Mouse (Mus musculus) liver, embryonic 14.5 days (tissue): Measurements from ENCODE around the gene Pbx1. TPM values are rescaled to one million over a fixed set of nuclear protein-coding genes. Genes with fewer than 3 reads are reported as not detected.

Source experiments
- ATAC-seq: fragments of 200-750 bp; cut with Nextera tagmentation; 2 replicates; pipeline ENCODE4 v1.8.0; 2017; ENCODE audit warnings: moderate number of reproducible peaks, mild to moderate bottlenecking, moderate library complexity; ENCODE audit not compliant: insufficient read depth
- DNase-seq, 3 experiments: peaks; one replicate each; pipeline ENCODE4 v3.0.0-alpha.2; 2012 to 2013; ENCODE audit warnings: low read depth in 3 of 3, low spot score in 3 of 3
- H3K27ac ChIP-seq: fragments of 300-500 bp; sonication (generic); 2 replicates; pipeline ENCODE4 v1.5.1; 2014; ENCODE audit warnings: moderate library complexity, mild to moderate bottlenecking, control low read depth, inconsistent platforms
- H3K27me3 ChIP-seq: fragments of 300-500 bp; sonication (generic); 2 replicates; pipeline ENCODE4 v1.6.1; 2014; ENCODE audit warnings: mild to moderate bottlenecking, low read length, moderate library complexity; ENCODE audit not compliant: control insufficient read depth, insufficient read depth
- H3K36me3 ChIP-seq: fragments of 300-500 bp; sonication (generic); replicated peaks from 2 replicates; pipeline ENCODE4 v1.6.1; 2014; ENCODE audit warnings: low read depth; ENCODE audit not compliant: control insufficient read depth, insufficient read depth
- H3K4me1 ChIP-seq, 2 experiments: fragments of 200-500 bp in 1 of 2; fragments of 300-500 bp in 1 of 2; sonication (generic) in 1 of 2; replicated peaks; 2 replicates each; pipeline ENCODE4 v1.6.1; 2012 to 2014; ENCODE audit warnings: antibody characterized with exemption in 1 of 2, inconsistent platforms in 1 of 2, low read length in 1 of 2; ENCODE audit not compliant: control insufficient read depth in 2 of 2, insufficient read depth in 2 of 2
- H3K4me2 ChIP-seq: fragments of 300-500 bp; sonication (generic); 2 replicates; pipeline ENCODE4 v1.6.1; 2014; ENCODE audit warnings: low read depth, mild to moderate bottlenecking, control low read depth, moderate library complexity
- H3K4me3 ChIP-seq, 2 experiments: fragments of 200-500 bp in 1 of 2; fragments of 300-500 bp in 1 of 2; sonication (generic) in 1 of 2; 2 replicates each; pipeline ENCODE4 v1.5.1; 2012 to 2014; ENCODE audit warnings: low read depth in 2 of 2, low read length in 2 of 2, mild to moderate bottlenecking in 2 of 2, control low read depth in 1 of 2, inconsistent platforms in 1 of 2, moderate library complexity in 1 of 2; ENCODE audit not compliant: insufficient read depth in 1 of 2
- H3K9ac ChIP-seq: fragments of 300-500 bp; sonication (generic); replicated peaks from 2 replicates; pipeline ENCODE4 v1.6.1; 2014; ENCODE audit warnings: mild to moderate bottlenecking, control low read depth, moderate library complexity
- H3K9me3 ChIP-seq: fragments of 300-500 bp; sonication (generic); 2 replicates; pipeline ENCODE4 v1.6.1; 2016; ENCODE audit warnings: low read length, mixed read lengths; ENCODE audit not compliant: control insufficient read depth
- CTCF ChIP-seq: IDR thresholded peaks from 2 replicates; pipeline ENCODE4 v1.5.1; 2016; ENCODE audit warnings: antibody characterized with exemption, low read depth, control low read depth
- EP300 ChIP-seq: IDR thresholded peaks from 2 replicates; pipeline ENCODE4 v1.6.1; 2016; ENCODE audit warnings: antibody characterized with exemption, low read depth
- WGBS: fragments of 180-500 bp; shearing (Covaris S2); extraction: QIAGEN DNeasy Blood & Tissue Kit; methylation state at CpG from one replicate; pipeline ENCODE4 v1.1.7; 2014; ENCODE audit not compliant: insufficient replicate concordance; 5-methylcytosine and 5-hydroxymethylcytosine counted together
- polyA plus RNA-seq, 2 experiments: library from polyadenylated mRNA; depleted of rRNA in 1 of 2; stranded (reverse) in 1 of 2; unstranded in 1 of 2; fragments of >200 nt; fragmentation: Nextera tagmentation in 1 of 2; extraction: Ambion mirVana in 1 of 2; gene quantifications; 2 replicates each; pipeline versions ENCODE4 v1.2.1 to v1.2.3; 2012 to 2014

The Pbx1 gene
- polyA plus RNA-seq, 2 experiments = 1.7 to 2.7 TPM

GRCm38 (mm10) chr1:168265594-168266390, 166.3 kb downstream of the Pbx1 start:
- H3K4me3 ChIP-seq = no peak overlapping the region
- H3K4me1 ChIP-seq = 0 out of 4 replicates have a peak, but pooled peaks cover 0 to 3% of the 10 kb centered on the region in 2 experiments
- H3K27ac ChIP-seq = no peak overlapping the region
- WGBS = 70% methylated on average over 12 of the region's 12 CpGs
- H3K9ac ChIP-seq = no peak overlapping the region
- DNase-seq (no peak), ATAC-seq (no peak)
- H3K36me3 ChIP-seq = no peaks in the 10 kb centered on the region
- no peak overlapping the region for H3K4me2 ChIP-seq
- H3K27me3 ChIP-seq = no peaks in the 10 kb centered on the region
- no peaks in the 10 kb centered on the region for H3K9me3 ChIP-seq
- TF ChIP-seq CTCF (no peak), EP300 (no peak)

GRCm38 (mm10) chr1:168265090-168265489, 167.0 kb downstream of the Pbx1 start:
- 71% methylated on average over 5 of the region's 5 CpGs for WGBS
- no peak for ATAC-seq
- Histone ChIP-seq H3K36me3 (no peaks in the 10 kb centered on the region), H3K9me3 (no peaks in the 10 kb centered on the region), H3K27ac (no peak overlapping the region), H3K4me3 (no peak overlapping the region), H3K9ac (no peak overlapping the region), H3K4me2 (no peak overlapping the region), H3K4me1 (0 out of 4 replicates have a peak, but pooled peaks cover 0 to 3% of the 10 kb centered on the region in 2 experiments), H3K27me3 (no peaks in the 10 kb centered on the region)
- no peak for DNase-seq
- TF ChIP-seq CTCF (no peak), EP300 (no peak)

- H3K4me3 ChIP-seq = no peak overlapping the region
- ATAC-seq (no peak), DNase-seq (no peak)
- H3K4me1 ChIP-seq = no peaks in the 10 kb centered on the region
- no peak overlapping the region for H3K27ac ChIP-seq
- no peak overlapping the region for H3K9ac ChIP-seq
- H3K9me3 ChIP-seq = no peaks in the 10 kb centered on the region
- WGBS = 51% methylated on average over 3 of the region's 3 CpGs
- H3K36me3 ChIP-seq = no peaks in the 10 kb centered on the region
- no peak for TF ChIP-seq EP300
- TF ChIP-seq CTCF = no peak
- H3K27me3 ChIP-seq = no peaks in the 10 kb centered on the region
- H3K4me2 ChIP-seq = no peak overlapping the region
Measured at GRCm38 (mm10) chr1:168260391-168260790, 171.7 kb downstream of the Pbx1 start.

- Histone ChIP-seq H3K36me3 (no peaks in the 10 kb centered on the region), H3K27me3 (no peaks in the 10 kb centered on the region), H3K4me2 (no peak overlapping the region), H3K4me1 (no peaks in the 10 kb centered on the region), H3K9me3 (no peaks in the 10 kb centered on the region), H3K27ac (no peak overlapping the region), H3K4me3 (no peak overlapping the region), H3K9ac (no peak overlapping the region)
- ATAC-seq (no peak), DNase-seq (no peak)
- TF ChIP-seq CTCF = no peak
- no peak for TF ChIP-seq EP300
- 76% methylated on average over 7 of the region's 7 CpGs for WGBS
Measured at GRCm38 (mm10) chr1:168258856-168259255, 173.2 kb downstream of the Pbx1 start.

GRCm38 (mm10) chr1:168255347-168255908, 176.6 kb downstream of the Pbx1 start:
- no peaks in the 10 kb centered on the region; a peak in 1 of 4 replicates for H3K4me1 ChIP-seq
- 81% methylated on average over 9 of the region's 9 CpGs for WGBS
- TF ChIP-seq CTCF (no peak), EP300 (no peak)

More at GRCm38 (mm10) chr1:168255347-168255908, 176.6 kb downstream of the Pbx1 start:
- Histone ChIP-seq H3K9ac (no peak overlapping the region), H3K4me3 (no peak overlapping the region), H3K36me3 (no peaks in the 10 kb centered on the region), H3K27ac (no peak overlapping the region), H3K27me3 (no peaks in the 10 kb centered on the region), H3K9me3 (no peaks in the 10 kb centered on the region), H3K4me2 (no peak overlapping the region)
- ATAC-seq (no peak), DNase-seq (no peak)
